9 mouse cellular contexts compared by ENCODE assay signal in the genomic region with DNA sequence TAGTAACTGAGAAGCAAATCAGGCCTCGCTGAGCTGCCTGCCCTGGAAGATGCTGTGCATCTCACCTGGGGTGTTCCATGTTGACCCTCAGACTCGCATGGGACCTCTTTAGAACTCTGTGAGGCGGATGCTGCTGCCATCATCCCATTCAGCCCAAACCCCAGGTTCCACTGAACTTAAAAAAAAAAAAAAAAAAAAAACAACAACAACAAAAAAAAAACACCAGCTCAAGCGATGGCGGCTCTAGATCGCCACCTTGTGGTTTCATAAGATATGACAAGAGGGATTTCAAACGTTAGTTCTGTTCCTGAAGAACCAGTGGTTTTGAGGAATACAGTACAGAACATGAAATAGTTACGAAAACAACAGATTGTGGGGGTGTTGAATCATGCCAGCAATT. TPM values are rescaled to one million over a fixed set of nuclear protein-coding genes. Genes with fewer than 3 reads are reported as not detected.
DNase-seq lines count a peak whose midpoint lies in the region; ATAC-seq and TF ChIP-seq lines count a peak whose summit lies in the region.
"Had no signal": no experiment of that assay in that cellular context is flagged by ENCODE, and none has a peak within 500 bp of the region (broad histone marks: within the 10 kb centered on the region; RNA-seq: fewer than 3 reads in every experiment).

No protein-coding gene starts in this region.

- no peak overlapping the region for H3K4me3 ChIP-seq in forebrain, postnatal 0 days (ENCODE audit: low read depth, low read length)
- no peak overlapping the region for H3K4me3 ChIP-seq in forebrain, embryonic 15.5 days
- no peak overlapping the region for H3K4me3 ChIP-seq in small intestine, adult 2 months (ENCODE audit: low read depth, low read length)
- H3K4me3 ChIP-seq: midbrain, embryonic 12.5 days had no signal

- intact Hi-C loops in left cerebral cortex, postnatal 14 days (cut with DNase I) = loop anchor here (10.0 kb wide), 1 partner anchor 293 kb away; no protein-coding TSS in a partner anchor

- no peaks in the 10 kb centered on the region for H3K4me1 ChIP-seq in forebrain, postnatal 0 days (ENCODE audit: insufficient read depth)
- no peaks in the 10 kb centered on the region for H3K4me1 ChIP-seq in forebrain, embryonic 15.5 days
- peaks cover 2% of the 10 kb centered on the region for H3K4me1 ChIP-seq in small intestine, adult 2 months (ENCODE audit: control insufficient read depth, insufficient read depth, insufficient read length, low read length)
- H3K4me1 ChIP-seq: midbrain, embryonic 12.5 days had no signal

- H3K27me3 ChIP-seq in forebrain, postnatal 0 days (ENCODE audit: insufficient read depth, low read length) = no peaks in the 10 kb centered on the region
- no peaks in the 10 kb centered on the region for H3K27me3 ChIP-seq in forebrain, embryonic 15.5 days
- H3K27me3 ChIP-seq in small intestine, adult 2 months (ENCODE audit: control insufficient read depth, insufficient read depth, low read length) = no peaks in the 10 kb centered on the region
- H3K27me3 ChIP-seq: midbrain, embryonic 12.5 days had no signal

- TF ChIP-seq CTCF in forebrain, postnatal 0 days (IDR thresholded peaks at IDR 0.05; ENCODE audit: low read depth) = peak; percentile 80
- TF ChIP-seq CTCF in small intestine, adult 2 months (IDR thresholded peaks at IDR 0.05; ENCODE audit: extremely low read depth, insufficient read length, insufficient replicate concordance, low read depth, low read length) = peak; percentile 59; the same call in 1 of the 2 replicates

- peak; percentile 67 for DNase-seq in forebrain, postnatal 0 days
- peak; percentile 16 for DNase-seq in ovary, postnatal 14 days (ENCODE audit: low spot score)
- no peak for DNase-seq in ovary, postnatal 36 days (ENCODE audit: low spot score)
- peak; percentile 68 to 73 for DNase-seq in cerebellum, postnatal 14 days
- DNase-seq in left cerebral cortex, postnatal 14 days (ENCODE audit: low spot score in 2 of 2) = peak; percentile 45 to 67

- WGBS in forebrain, postnatal 0 days = 26% methylated on average over 8 of the region's 8 CpGs
- WGBS in forebrain, embryonic 15.5 days = 28% methylated on average over 8 of the region's 8 CpGs
- 40% methylated on average over 8 of the region's 8 CpGs for WGBS in small intestine, adult 2 months

- no peak overlapping the region for H3K4me2 ChIP-seq in forebrain, postnatal 0 days (ENCODE audit: low read depth)
- H3K4me2 ChIP-seq in forebrain, embryonic 15.5 days (replicated peaks) = no peak overlapping the region
- H3K4me2 ChIP-seq: midbrain, embryonic 12.5 days had no signal

- no peak overlapping the region for H3K27ac ChIP-seq in forebrain, postnatal 0 days (ENCODE audit: low read depth, low read length)
- no peak overlapping the region for H3K27ac ChIP-seq in forebrain, embryonic 15.5 days (replicated peaks)
- no peak overlapping the region for H3K27ac ChIP-seq in small intestine, adult 2 months (ENCODE audit: insufficient read depth, low read depth, low read length)
- H3K27ac ChIP-seq: midbrain, embryonic 12.5 days had no signal

- H3K9me3 ChIP-seq in forebrain, postnatal 0 days (ENCODE audit: low read length) = no peaks in the 10 kb centered on the region
- H3K9me3 ChIP-seq in forebrain, embryonic 15.5 days = no peaks in the 10 kb centered on the region
- H3K9me3 ChIP-seq: midbrain, embryonic 12.5 days had no signal

- H3K36me3 ChIP-seq in forebrain, postnatal 0 days (ENCODE audit: insufficient read depth) = no peaks in the 10 kb centered on the region
- H3K36me3 ChIP-seq in forebrain, embryonic 15.5 days = no peaks in the 10 kb centered on the region
- H3K36me3 ChIP-seq in small intestine, adult 2 months (ENCODE audit: control insufficient read depth, insufficient read depth, low read length) = no peaks in the 10 kb centered on the region
- H3K36me3 ChIP-seq: midbrain, embryonic 12.5 days had no signal

- no peak for TF ChIP-seq POLR2A in small intestine, adult 2 months (IDR thresholded peaks at IDR 0.05; ENCODE audit: low read depth, low read length)

- no peak for ATAC-seq in forebrain, postnatal 0 days
- no peak for ATAC-seq in forebrain, embryonic 15.5 days (replicated peaks)
- no peak for ATAC-seq in monocyte, adult 5-6 weeks (replicated peaks; ENCODE audit: insufficient number of reproducible peaks, low FRiP score, low TSS enrichment, poor library complexity, severe bottlenecking)

- H3K9ac ChIP-seq in forebrain, postnatal 0 days = no peak overlapping the region
- no peak overlapping the region for H3K9ac ChIP-seq in forebrain, embryonic 15.5 days (replicated peaks)
- H3K9ac ChIP-seq: midbrain, embryonic 12.5 days had no signal

RNA-seq across cellular contexts. Expression of gene Ak7, which starts 22.2 kb away (rescaled TPM):
- total RNA-seq in forebrain, postnatal 0 days (2014; rRNA removed) = 2.2 and 3.4 TPM in 2 replicates
- polyA plus RNA-seq in forebrain, postnatal 0 days (2015; fragmentation: Nextera tagmentation; extraction: Ambion mirVana) = 0.83 and 1.9 TPM in 2 replicates
- polyA plus RNA-seq in forebrain, embryonic 15.5 days (2015; fragmentation: Nextera tagmentation; extraction: Ambion mirVana) = 0.60 and 2.0 TPM in 2 replicates
- total RNA-seq in left cerebral cortex, postnatal 14 days (2021) = under 1 TPM; 0.26 to 0.44 TPM
- polyA plus RNA-seq in small intestine, adult 2 months (2012; rRNA removed) = 0.06 and 0.14 TPM in 2 replicates
- total RNA-seq in monocyte, adult 5-6 weeks (2017) = 1.3 TPM in 1 of 3 replicates, not detected in the others

RNA-seq across cellular contexts. Expression of gene Atg2b, which starts 43.0 kb away (rescaled TPM):
- 36.9 and 41.2 TPM in 2 replicates for total RNA-seq in forebrain, postnatal 0 days (2014; rRNA removed)
- 5.6 and 8.3 TPM in 2 replicates for polyA plus RNA-seq in forebrain, postnatal 0 days (2015; fragmentation: Nextera tagmentation; extraction: Ambion mirVana)
- 15.5 and 16.6 TPM in 2 replicates for polyA plus RNA-seq in forebrain, embryonic 15.5 days (2015; fragmentation: Nextera tagmentation; extraction: Ambion mirVana)
- total RNA-seq in left cerebral cortex, postnatal 14 days (2021) = 10 to 100 TPM; 44.5 to 44.8 TPM
- polyA plus RNA-seq in small intestine, adult 2 months (2012; rRNA removed) = 5.6 and 9.8 TPM in 2 replicates
- total RNA-seq in monocyte, adult 5-6 weeks (2017) = 16.9 to 24.6 TPM (median 18.7 TPM) in 3 replicates

RNA-seq across cellular contexts. Expression of gene Gskip, which starts 43.3 kb away (rescaled TPM):
- total RNA-seq in forebrain, postnatal 0 days (2014; rRNA removed) = 18.4 and 18.9 TPM in 2 replicates
- polyA plus RNA-seq in forebrain, postnatal 0 days (2015; fragmentation: Nextera tagmentation; extraction: Ambion mirVana) = 22.7 and 24.3 TPM in 2 replicates
- 29.9 and 30.5 TPM in 2 replicates for polyA plus RNA-seq in forebrain, embryonic 15.5 days (2015; fragmentation: Nextera tagmentation; extraction: Ambion mirVana)
- 10 to 100 TPM; 16.2 to 17.5 TPM for total RNA-seq in left cerebral cortex, postnatal 14 days (2021)
- polyA plus RNA-seq in small intestine, adult 2 months (2012; rRNA removed) = 5.0 and 11.4 TPM in 2 replicates
- 17.5 to 21.6 TPM (median 21.5 TPM) in 3 replicates for total RNA-seq in monocyte, adult 5-6 weeks (2017)

RNA-seq across cellular contexts. Expression of gene Papola, which starts 56.5 kb away (rescaled TPM):
- 96.8 and 110 TPM in 2 replicates for total RNA-seq in forebrain, postnatal 0 days (2014; rRNA removed)
- polyA plus RNA-seq in forebrain, postnatal 0 days (2015; fragmentation: Nextera tagmentation; extraction: Ambion mirVana) = 117 and 131 TPM in 2 replicates
- 211 and 220 TPM in 2 replicates for polyA plus RNA-seq in forebrain, embryonic 15.5 days (2015; fragmentation: Nextera tagmentation; extraction: Ambion mirVana)
- 100 to 1,000 TPM; 134 to 143 TPM for total RNA-seq in left cerebral cortex, postnatal 14 days (2021)
- 41.6 and 61.3 TPM in 2 replicates for polyA plus RNA-seq in small intestine, adult 2 months (2012; rRNA removed)
- total RNA-seq in monocyte, adult 5-6 weeks (2017) = 190 to 223 TPM (median 204 TPM) in 3 replicates
